Mouse (Mus musculus) monocyte, adult 5-6 weeks (primary cell): Measurements from ENCODE around the gene Chst14. TPM values are rescaled to one million over a fixed set of nuclear protein-coding genes. Genes with fewer than 3 reads are reported as not detected.

Experiments
- ATAC-seq: fragments of 153-309, 156-312 bp; replicated peaks from 2 replicates; pipeline ENCODE4 v1.8.0; 2017; ENCODE audit warnings: mild to moderate bottlenecking; ENCODE audit not compliant: low TSS enrichment, insufficient number of reproducible peaks, severe bottlenecking, poor library complexity, low FRiP score
- total RNA-seq: library from RNA; stranded (forward); fragments of 200-1000, 200-491, 200-594 nt; gene quantifications from 3 replicates; pipeline ENCODE4 v1.2.3, GENCODE M21; 2017

Chst14 gene
- 2.7 to 4.7 TPM in 2 of 3 replicates, not detected in the other for total RNA-seq

DNA sequence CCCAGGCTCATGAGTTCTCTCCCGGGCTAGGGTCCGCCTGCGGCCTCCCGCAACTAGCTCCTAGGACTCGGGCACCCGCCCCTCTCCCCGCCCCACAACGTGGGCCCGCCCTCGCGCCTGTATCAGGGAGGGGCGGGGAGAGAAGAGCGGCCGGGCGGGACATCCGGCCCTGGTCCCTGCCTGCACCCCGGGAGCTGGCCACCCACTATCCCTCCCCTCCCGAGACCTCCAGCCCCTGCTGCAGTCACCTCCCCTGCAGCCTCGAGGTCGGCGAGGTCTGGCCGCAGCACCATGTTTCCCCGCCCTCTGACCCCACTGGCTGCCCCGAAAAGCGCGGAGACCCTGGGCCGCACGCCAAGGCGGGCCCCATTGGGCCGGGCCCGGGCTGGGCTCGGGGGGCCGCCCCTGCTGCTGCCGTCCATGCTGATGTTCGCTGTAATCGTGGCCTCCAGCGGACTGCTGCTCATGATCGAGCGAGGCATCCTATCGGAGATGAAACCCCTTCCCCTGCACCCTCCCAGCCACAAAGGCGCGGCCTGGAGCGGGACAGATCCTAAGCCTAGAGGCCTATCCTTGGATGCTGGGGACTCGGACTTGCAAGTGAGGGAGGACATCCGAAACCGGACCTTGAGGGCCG lies at the start of gene Chst14:
Gene Chst14 (plus strand): TSS at position 136 of the 637 bp plus-strand sequence.
- ATAC-seq = peak; percentile 58; the same call in 1 of the 2 replicates

DNA sequence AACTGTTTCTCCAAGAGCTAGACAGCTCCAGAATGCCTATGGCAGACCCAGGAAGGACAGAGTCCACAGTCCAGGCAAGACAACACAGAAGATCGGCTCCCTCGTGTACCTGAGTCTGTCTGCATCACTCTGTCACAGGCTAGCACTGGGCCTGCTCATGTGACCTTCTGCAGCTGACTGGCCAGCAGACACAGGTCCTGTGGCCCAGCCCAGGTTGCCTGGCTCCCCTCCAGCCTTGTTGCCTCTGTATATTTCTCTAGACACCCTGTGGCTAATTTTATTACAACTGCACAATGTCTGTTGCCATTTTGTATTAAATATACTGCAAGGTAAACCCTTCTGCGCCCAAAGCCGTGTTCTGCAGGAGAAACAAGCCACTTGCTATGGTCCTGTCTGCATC lies 45.3 kb upstream of the Chst14 start:
- no peak for ATAC-seq

DNA sequence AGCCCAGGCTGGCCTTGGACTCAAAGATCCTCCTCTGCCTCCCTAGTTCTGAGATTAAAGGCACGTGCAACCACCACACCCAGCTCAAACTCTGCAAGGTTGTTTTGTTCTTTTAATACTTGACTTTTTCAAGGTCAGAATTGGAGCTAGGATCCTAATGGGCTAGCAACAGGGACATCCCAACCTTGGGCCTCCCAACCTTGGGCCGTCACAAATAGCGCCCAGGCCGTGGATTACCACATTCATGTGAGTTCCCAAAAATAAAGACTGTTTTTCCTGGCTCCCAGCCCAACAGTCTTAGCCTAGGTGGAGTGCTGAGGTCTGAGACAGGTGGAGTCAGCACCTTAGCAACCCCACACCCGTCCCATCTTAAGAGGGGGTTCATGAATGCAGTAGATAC lies 44.3 kb upstream of the Chst14 start:
- no peak for ATAC-seq

DNA sequence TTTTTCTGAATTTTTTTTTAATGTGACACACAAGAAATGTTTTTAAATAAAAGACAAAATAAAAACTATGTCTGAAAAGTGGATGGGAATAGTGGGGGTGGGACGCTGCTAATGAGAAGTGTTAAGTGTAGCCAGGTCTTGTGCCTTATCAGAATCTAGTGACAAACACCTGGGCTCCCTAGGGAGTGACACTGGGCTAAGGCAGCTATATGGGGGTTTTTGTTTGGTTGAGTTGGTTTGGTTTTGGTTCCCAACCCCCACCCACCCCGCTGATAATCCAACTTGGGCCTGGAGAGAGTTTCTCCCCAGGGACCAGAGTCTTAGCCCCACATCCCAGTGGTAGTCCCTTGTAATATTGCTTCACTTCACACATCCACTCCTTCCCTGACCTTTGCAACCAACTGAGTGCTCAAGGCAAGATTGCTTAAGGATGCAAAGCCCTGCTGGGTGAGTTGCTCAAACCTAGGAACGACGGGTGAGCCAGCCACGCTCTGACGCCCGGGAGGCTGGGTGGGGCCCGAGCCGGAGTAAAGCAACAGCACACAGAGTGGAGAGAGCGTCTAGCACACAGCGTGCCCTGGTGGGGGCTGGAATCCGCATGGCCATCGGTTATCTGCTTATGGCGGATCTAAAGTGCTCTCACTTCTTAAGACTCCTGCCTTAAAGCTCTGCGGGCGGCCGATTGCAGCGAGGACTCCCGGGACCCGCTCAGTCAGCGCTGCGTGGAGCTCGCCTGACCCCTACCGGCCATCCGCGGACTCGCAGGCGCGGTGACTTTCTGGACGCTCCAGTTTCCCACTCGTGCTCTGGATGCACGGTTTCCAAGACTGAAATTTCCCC lies 43.2 kb upstream of the Chst14 start:
- peak; percentile 85 for ATAC-seq

DNA sequence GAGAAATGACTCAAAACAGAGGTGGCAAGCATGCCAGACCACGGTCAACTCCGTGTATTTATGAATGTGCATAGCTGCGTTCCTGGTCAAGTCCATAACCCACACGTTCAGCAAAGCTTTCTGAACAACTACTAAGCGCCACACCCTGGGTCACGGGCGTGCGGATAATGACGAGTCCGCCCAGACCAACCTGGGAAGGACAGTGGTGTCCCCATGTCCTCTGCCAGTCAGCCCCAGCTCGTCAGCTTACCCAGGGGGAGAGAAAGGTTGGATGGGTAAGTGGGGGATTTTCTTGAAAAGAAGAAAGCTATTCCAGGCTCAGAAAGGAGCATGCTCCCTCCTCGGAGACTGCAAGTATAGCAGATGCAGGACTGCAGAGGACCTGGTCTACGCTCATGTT lies 38.9 kb upstream of the Chst14 start:
- ATAC-seq = no peak

DNA sequence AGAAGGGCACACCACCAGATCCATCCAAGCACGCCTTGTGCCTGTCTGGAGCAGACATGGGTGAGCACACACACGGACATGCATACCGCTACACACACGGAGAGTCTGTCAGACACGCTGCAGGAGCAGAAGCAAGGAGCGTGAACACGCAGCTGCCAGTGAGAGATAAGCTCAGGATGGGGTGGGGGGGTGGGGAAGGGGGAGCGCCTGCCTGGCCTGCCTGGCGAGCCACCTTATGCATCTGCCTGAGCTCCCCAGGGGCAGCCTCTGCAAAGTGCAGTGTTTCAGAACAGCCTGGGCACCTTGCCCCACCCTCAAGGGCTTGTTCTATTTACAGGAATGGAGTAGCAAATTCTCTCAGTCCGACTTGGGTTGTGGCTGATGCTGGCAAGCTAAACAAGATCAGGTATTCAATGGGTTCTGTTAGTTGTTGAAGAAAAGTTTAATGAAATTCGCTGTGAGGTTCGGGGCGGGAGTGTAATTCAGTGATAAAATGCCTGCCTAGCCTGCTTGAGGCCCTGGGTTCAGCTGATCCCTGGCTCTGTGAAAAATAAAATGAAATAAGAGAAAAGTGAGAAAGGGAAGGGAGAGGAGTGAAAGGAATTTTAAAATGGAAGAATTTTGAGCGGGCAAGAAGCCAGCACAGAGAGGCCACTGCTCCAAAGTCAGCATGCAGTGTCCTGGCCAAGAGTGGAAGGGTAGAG lies 38.3 kb upstream of the Chst14 start:
- ATAC-seq = no peak

DNA sequence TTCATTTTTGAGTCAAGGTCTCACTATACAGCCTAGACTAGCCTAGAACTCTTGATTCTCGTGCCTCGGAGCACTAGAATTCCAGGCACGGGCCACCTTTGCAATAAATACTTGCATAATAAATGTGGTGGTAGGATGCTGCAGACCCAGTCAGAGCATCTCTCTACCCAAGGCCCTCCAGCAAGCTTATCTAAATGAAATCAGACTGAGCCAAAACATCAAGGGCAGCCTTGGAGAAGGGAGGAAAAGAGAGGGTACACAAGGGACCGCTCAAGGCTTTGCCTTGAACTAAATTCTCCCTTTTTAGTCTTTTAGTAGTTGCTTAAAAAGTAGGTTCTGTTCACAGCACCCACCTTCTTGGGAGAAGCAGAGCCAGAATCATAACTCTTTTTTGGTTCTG lies 35.1 kb upstream of the Chst14 start:
- no peak for ATAC-seq

DNA sequence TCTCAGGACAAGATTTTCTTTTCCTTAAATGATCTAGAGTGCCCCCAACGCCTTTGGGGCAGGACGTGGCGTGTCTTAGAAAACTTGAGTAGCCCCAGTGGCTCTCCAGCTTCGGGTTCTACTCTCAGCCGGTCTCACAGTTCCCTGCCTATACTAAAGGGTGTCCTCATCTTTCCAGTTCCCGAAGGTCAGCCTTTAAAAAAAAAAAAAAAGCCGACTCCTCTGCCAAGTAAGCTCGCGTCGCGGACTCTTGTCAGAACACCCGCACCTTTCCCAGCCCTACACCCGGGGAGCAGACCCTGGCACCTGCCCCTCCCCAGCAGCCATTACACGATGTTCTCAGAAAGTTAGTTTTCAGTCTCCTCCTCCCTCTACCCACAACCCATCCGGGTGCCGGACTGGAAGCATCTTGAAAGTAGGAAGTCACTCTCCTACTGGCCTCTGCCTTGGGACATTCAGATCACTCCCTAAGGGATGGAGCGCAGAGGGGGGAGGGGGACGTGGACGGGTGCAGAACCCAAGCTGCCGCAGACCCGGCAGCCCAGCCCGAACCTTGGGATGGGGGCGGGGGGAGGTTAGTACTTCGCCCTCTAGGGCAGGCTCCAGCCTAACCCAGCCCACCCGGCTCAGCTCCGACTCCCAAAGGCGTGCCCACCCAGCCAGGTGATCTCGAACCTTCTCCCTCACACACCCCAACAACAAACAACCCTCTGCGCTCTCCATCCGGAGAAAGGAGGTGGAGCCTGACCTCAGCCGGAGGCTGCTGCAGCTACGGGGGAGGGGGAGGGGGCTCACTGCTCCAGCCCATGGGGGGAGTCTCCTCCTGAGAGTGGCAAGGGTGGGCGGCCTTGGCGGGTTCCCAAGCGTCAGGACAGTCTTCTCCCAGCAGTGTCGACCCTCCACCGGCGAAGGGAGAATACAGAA lies 30.0 kb upstream of the Chst14 start:
- peak; percentile 42 for ATAC-seq

DNA sequence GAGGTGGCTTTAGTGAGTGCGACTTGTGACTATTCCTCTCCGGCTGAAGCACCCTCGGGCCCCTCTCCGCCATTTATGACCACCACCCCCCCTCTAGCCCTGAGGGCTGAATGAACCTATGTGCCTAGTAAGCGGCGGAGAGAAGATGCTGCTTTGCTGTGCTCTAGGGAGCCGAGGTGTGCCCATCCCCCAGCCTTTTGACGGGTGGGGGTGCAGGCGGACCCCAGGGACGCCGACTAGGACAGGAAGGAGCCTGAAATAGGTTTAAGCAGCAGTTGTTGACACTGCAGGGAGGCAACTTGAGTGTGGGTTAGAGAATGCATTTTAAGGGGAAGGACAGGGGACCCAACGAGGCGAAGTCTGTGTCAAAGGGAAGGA lies 29.4 kb upstream of the Chst14 start:
- no peak for ATAC-seq

DNA sequence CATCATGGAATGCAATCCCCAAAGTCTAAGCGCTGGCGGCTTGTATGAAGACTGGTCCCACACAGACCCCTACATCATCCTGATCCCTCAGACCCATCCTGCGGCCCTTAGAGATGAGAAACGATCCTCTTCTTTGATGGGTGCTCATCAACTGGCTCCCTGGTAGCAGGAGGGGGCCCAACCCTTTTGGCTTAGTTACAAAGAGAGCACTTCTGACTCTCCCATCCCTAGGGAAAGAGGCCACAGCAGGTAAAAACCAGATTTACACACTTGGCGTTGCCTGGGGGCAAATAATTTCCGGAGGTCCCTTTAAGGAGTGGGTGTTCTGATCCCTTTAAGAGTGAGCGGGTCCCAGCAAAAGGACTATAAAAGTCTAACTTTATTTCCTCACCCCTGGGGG lies 28.9 kb upstream of the Chst14 start:
- no peak for ATAC-seq

DNA sequence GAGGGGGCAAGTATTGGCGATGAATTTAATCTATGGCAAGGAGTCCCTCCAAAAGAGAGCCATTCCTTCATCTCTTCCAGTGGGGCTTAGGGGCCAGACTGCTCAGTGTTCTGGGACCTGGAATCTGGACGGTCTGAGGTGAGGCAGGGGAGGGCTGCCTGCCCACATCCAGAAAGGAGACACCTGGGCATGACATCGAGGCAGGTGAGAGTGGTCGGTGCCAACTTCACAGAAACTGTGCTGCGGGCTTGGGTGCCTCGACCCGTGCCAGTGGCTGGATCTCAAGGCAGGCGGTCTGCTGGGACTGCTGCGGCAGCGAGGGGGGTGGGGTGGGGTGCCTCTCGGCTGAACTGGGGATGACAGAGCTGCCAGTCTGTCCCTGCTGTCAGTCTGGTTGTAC lies 28.5 kb upstream of the Chst14 start:
- no peak for ATAC-seq

DNA sequence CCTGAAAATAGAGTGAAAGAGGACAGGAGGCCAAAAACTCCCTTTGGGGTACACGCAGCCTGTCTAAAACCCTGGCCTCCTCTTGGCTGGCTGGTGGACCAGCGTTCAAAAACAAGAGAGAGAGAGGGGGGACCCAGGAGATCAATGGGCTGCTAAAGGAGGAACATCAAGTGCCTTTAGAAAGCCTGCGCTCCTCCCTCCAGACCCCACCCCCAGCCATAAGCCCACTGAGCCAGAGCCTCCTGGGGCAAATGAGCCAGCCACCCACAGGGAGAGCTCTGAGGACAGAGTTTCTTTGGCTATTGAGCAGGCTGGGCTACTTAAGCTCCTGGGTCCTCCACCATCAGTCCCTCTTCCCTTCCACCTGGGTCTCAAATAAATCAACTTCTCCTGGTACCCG lies 27.5 kb upstream of the Chst14 start:
- no peak for ATAC-seq

DNA sequence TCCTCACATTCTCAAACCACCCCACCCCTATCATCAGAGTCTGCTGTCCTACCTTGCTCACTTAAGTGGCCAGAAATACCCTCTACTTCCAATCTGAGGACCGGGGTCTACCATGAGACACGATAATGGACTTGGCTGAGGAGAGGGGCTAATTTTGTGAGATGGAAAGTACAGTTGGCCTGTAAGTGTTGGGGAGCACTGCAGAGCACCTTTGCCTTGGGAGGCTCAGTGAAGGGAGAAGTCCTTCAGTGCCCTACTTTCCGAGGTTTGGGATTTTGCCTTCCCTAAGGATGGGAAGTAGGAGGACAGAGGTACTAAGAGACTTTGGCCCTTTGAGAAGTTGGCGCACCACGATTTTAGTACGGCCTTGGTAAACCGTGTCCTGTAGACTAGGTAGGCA lies 27.0 kb upstream of the Chst14 start:
- ATAC-seq = no peak

DNA sequence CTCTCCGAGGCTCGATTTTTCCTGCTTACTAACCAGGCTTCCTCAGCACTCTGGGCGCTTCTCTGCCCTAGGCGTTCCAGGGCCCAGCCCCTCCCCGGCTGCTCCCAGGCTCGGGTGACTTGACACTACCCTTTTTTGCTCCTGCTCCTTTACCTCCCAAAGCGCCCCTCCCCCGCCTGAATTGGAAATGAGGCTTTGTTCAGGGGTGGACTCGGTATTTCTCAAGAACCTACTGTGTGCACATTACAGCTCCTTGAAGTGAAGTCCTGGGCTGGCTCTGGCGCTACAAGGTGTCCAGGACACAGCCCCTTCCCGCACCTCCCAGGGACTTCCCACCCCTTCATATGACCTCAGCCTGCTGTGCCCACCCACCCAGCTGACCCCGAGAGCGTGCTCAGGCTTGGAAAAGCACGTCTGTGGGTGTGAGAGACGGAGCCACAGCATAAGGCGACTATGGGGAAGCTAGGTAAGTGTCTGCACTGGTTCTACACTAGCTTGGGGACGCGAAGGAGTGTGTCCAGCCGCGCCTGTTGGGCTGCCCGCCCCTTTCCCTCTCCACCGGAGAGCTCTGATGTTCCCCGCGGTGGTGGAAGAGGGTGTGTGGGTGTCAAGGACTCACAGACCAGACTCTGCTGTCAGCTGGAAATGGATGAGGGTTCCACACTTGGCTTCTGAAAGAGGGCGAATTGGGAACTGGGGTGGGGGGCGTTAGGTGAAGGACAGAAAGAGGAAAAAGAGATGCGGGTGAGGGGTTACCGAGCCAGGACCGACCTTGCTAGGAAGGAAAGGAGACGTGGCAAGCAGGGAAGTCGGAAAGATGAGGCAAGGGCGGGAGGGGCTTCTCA lies 26.1 kb upstream of the Chst14 start, which contains the start of gene Bahd1:
Gene Bahd1 (plus strand): TSS at position 397 of the 845 bp plus-strand sequence.
- ATAC-seq = no peak

DNA sequence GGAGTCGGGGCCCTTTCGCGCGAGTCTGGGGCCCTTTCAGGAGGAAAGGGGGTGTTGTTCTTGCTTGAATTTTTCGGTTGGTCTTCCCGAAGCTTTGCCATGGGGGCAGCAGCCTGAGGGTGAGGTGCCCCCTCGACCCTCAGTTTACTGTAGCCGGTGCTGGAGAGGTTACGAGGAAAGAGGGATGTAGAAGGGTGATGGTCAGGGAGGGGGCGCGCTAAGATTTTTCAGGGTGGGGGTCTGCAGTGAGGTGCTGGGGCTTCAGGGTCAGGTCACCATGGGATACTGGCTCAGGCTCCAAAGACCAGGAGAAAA lies 25.5 kb upstream of the Chst14 start:
- ATAC-seq = no peak

DNA sequence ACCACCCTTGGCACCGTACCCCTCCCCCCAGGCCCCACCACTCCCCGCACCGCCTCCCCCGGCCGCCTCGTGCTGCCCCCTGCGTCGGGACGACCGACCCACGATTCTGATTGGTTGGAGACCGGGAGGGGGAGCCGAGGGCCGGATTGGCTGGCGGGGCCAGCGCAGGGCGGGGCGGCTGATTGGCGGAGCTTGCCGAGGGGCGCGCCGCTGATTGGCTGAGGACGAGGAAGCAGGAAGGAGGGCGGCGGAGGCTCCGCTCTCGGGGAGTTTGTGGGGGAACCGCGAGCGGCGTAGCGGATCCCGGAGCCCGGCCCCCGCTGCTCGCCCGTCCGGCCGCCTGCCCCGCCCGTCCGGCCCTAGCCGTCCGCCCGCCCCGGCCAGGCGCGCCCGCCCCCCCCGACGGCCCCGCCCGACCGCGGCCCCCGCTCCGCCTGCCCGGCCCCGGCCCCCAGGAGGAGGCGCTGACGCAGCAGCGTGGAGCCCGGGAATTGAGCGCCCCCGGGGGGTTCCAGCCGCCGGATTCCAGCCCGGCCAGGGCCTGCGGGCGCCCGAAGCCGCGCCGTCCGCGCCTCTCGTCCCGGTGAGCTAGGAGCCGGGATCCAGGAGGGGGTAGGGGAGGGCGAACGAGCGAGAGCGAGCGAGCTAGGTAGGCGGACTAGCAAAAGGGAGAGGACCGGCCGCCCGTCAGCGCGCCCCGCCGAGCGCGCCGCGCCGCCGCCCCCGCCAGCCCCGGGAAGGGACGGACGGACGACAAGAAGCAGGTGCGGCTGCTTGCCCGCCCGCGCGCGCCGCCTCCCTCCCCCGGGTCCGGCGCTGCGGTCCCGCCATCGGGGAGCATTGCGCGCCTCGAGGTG lies 24.9 kb upstream of the Chst14 start:
- peak; percentile 77 for ATAC-seq
